Mouse (Mus musculus) MEL (cell line): Measurements from ENCODE around the gene Ints5. TPM values are rescaled to one million over a fixed set of nuclear protein-coding genes. Genes with fewer than 3 reads are reported as not detected.

Source experiments
- DNase-seq: peaks from one replicate; pipeline ENCODE4 v3.0.0; 2011; ENCODE audit warnings: low read depth, low spot score
- H3K27ac ChIP-seq: 2 replicates; pipeline ENCODE4 v1.5.1; 2012; ENCODE audit warnings: low read depth, mild to moderate bottlenecking, control low read depth, low read length, moderate library complexity; ENCODE audit not compliant: control insufficient read depth
- H3K27me3 ChIP-seq, 2 experiments: fragments of 150-350 bp in 1 of 2; sonication (generic) in 1 of 2; 2 replicates each; pipeline ENCODE4 v1.6.1; 2012; ENCODE audit warnings: low read length in 2 of 2, mild to moderate bottlenecking in 2 of 2, improper control_type of control experiment in 1 of 2, moderate library complexity in 1 of 2; ENCODE audit not compliant: insufficient read depth in 2 of 2, control insufficient read depth in 1 of 2
- H3K36me3 ChIP-seq, 2 experiments: 2 replicates each; pipeline ENCODE4 v1.6.1; 2012 to 2014; ENCODE audit warnings: low read length in 2 of 2, improper control_type of control experiment in 1 of 2, inconsistent platforms in 1 of 2, mild to moderate bottlenecking in 1 of 2; ENCODE audit not compliant: insufficient read depth in 2 of 2, control insufficient read depth in 1 of 2
- H3K4me1 ChIP-seq, 2 experiments: fragments of 150-350 bp in 1 of 2; sonication (generic) in 1 of 2; 2 replicates each; pipeline ENCODE4 v1.6.1; 2012; ENCODE audit warnings: low read length in 2 of 2, improper control_type of control experiment in 1 of 2, mild to moderate bottlenecking in 1 of 2; ENCODE audit not compliant: insufficient read depth in 2 of 2, control insufficient read depth in 1 of 2
- H3K4me3 ChIP-seq, 2 experiments: fragments of 150-350 bp in 1 of 2; sonication (generic) in 1 of 2; 2 replicates each; pipeline ENCODE4 v1.5.1; 2012; ENCODE audit warnings: low read depth in 2 of 2, low read length in 2 of 2, mild to moderate bottlenecking in 2 of 2, moderate library complexity in 2 of 2, control low read depth in 1 of 2, improper control_type of control experiment in 1 of 2; ENCODE audit not compliant: control insufficient read depth in 1 of 2, insufficient read depth in 1 of 2
- H3K79me2 ChIP-seq: 2 replicates; pipeline ENCODE4 v1.6.1; 2012; ENCODE audit warnings: mild to moderate bottlenecking, low read length, moderate library complexity; ENCODE audit not compliant: control insufficient read depth, poor library complexity, insufficient read depth
- H3K9ac ChIP-seq: 2 replicates; pipeline ENCODE4 v1.6.1; 2012; ENCODE audit warnings: low read depth, mild to moderate bottlenecking, control low read depth, low read length, moderate library complexity; ENCODE audit not compliant: control insufficient read depth, poor library complexity, severe bottlenecking
- H3K9me3 ChIP-seq: fragments of 150-350 bp; sonication (generic); replicated peaks from 2 replicates; pipeline ENCODE4 v1.6.1; 2012; ENCODE audit warnings: mild to moderate bottlenecking, low read length, improper control_type of control experiment, moderate library complexity; ENCODE audit not compliant: insufficient read depth
- BHLHE40 ChIP-seq: IDR thresholded peaks from 2 replicates; pipeline ENCODE4 v1.6.1; 2012; ENCODE audit warnings: low read depth, mild to moderate bottlenecking, inconsistent platforms, low read length, improper control_type of control experiment, borderline replicate concordance
- CHD1 ChIP-seq: IDR thresholded peaks from 2 replicates; pipeline ENCODE4 v1.6.1; 2012; ENCODE audit warnings: low read depth, mild to moderate bottlenecking, inconsistent platforms, low read length, improper control_type of control experiment
- CHD2 ChIP-seq: IDR thresholded peaks from 2 replicates; pipeline ENCODE4 v1.6.1; 2011; ENCODE audit warnings: low read length, improper control_type of control experiment
- CTCF ChIP-seq, 3 experiments: IDR thresholded peaks in 2 of 3; conservative IDR thresholded peaks in 1 of 3; 2 replicates each; pipeline ENCODE4 v1.5.1; 2011 to 2012; ENCODE audit warnings: low read length in 3 of 3, low read depth in 2 of 3, mild to moderate bottlenecking in 2 of 3, improper control_type of control experiment in 1 of 3, inconsistent platforms in 1 of 3, mixed read lengths in 1 of 3, moderate library complexity in 1 of 3; ENCODE audit not compliant: control insufficient read depth in 1 of 3, insufficient read depth in 1 of 3, poor library complexity in 1 of 3, severe bottlenecking in 1 of 3
- E2F4 ChIP-seq: IDR thresholded peaks from 2 replicates; pipeline ENCODE4 v1.6.1; 2011; ENCODE audit warnings: low read depth, low read length, improper control_type of control experiment, borderline replicate concordance
- ELF1 ChIP-seq: IDR thresholded peaks from 2 replicates; pipeline ENCODE4 v1.6.1; 2014; ENCODE audit warnings: low read depth, mild to moderate bottlenecking, inconsistent platforms, low read length, improper control_type of control experiment, moderate library complexity
- EP300 ChIP-seq, 2 experiments: IDR thresholded peaks; 2 replicates each; pipeline ENCODE4 v1.6.1; 2011; ENCODE audit warnings: improper control_type of control experiment in 2 of 2, low read length in 2 of 2, low read depth in 1 of 2, mild to moderate bottlenecking in 1 of 2
- ETS1 ChIP-seq: IDR thresholded peaks from 2 replicates; pipeline ENCODE4 v1.6.1; 2012; ENCODE audit warnings: low read depth, mild to moderate bottlenecking, inconsistent platforms, low read length, improper control_type of control experiment, moderate library complexity
- GABPA ChIP-seq: IDR thresholded peaks from 2 replicates; pipeline ENCODE4 v1.6.1; 2012; ENCODE audit warnings: low read depth, mild to moderate bottlenecking, inconsistent platforms, low read length, improper control_type of control experiment, moderate library complexity
- GATA1 ChIP-seq: IDR thresholded peaks from 2 replicates; pipeline ENCODE4 v1.6.1; 2011; ENCODE audit warnings: low read depth, low read length, improper control_type of control experiment
- HCFC1 ChIP-seq: IDR thresholded peaks from 2 replicates; pipeline ENCODE4 v1.6.1; 2012; ENCODE audit warnings: low read depth, mild to moderate bottlenecking, inconsistent platforms, low read length, improper control_type of control experiment, moderate library complexity
- JUND ChIP-seq: IDR thresholded peaks from 2 replicates; pipeline ENCODE4 v1.6.1; 2011; ENCODE audit warnings: low read depth, mild to moderate bottlenecking, improper control_type of control experiment, low read length
- KAT2A ChIP-seq: conservative IDR thresholded peaks from 2 replicates; pipeline ENCODE4 v1.6.1; 2012; ENCODE audit warnings: low read depth, low read length, improper control_type of control experiment, inconsistent platforms
- MAFK ChIP-seq: IDR thresholded peaks from 2 replicates; pipeline ENCODE4 v1.6.1; 2011; ENCODE audit warnings: low read depth, mild to moderate bottlenecking, low read length, improper control_type of control experiment, borderline replicate concordance
- MAZ ChIP-seq: IDR thresholded peaks from 2 replicates; pipeline ENCODE4 v1.6.1; 2012; ENCODE audit warnings: low read depth, mild to moderate bottlenecking, inconsistent platforms, low read length, improper control_type of control experiment
- MEF2A ChIP-seq: IDR thresholded peaks from 2 replicates; pipeline ENCODE4 v1.6.1; 2014; ENCODE audit warnings: low read depth, mild to moderate bottlenecking, inconsistent platforms, low read length, improper control_type of control experiment; ENCODE audit not compliant: poor library complexity, insufficient replicate concordance, severe bottlenecking; ENCODE audit errors: extremely low read depth
- MXI1 ChIP-seq: IDR thresholded peaks from 2 replicates; pipeline ENCODE4 v1.6.1; 2011; ENCODE audit warnings: mild to moderate bottlenecking, low read depth, low read length, improper control_type of control experiment
- MYB ChIP-seq: IDR thresholded peaks from 2 replicates; pipeline ENCODE4 v1.6.1; 2011; ENCODE audit warnings: mild to moderate bottlenecking, low read depth, low read length, improper control_type of control experiment
- POLR2A ChIP-seq, 2 experiments: IDR thresholded peaks; 2 replicates each; pipeline ENCODE4 v1.6.1; 2011 to 2012; ENCODE audit warnings: low read length in 2 of 2, mild to moderate bottlenecking in 2 of 2, control low read depth in 1 of 2, improper control_type of control experiment in 1 of 2, low read depth in 1 of 2, moderate library complexity in 1 of 2; ENCODE audit not compliant: control insufficient read depth in 1 of 2, insufficient read depth in 1 of 2, poor library complexity in 1 of 2
- POLR2AphosphoS2 ChIP-seq: IDR thresholded peaks from 2 replicates; pipeline ENCODE4 v1.6.1; 2011; ENCODE audit warnings: low read length, improper control_type of control experiment
- POLR2AphosphoS5 ChIP-seq: IDR thresholded peaks from 2 replicates; pipeline ENCODE4 v1.6.1; 2012; ENCODE audit warnings: low read depth, borderline replicate concordance, mild to moderate bottlenecking, inconsistent platforms, low read length, moderate library complexity, mixed read lengths
- RAD21 ChIP-seq: IDR thresholded peaks from 2 replicates; pipeline ENCODE4 v1.6.1; 2011; ENCODE audit warnings: mild to moderate bottlenecking, low read depth, low read length, improper control_type of control experiment
- RCOR1 ChIP-seq: IDR thresholded peaks from 2 replicates; pipeline ENCODE4 v1.6.1; 2012; ENCODE audit warnings: low read depth, mild to moderate bottlenecking, inconsistent platforms, low read length, improper control_type of control experiment
- SIN3A ChIP-seq: IDR thresholded peaks from 2 replicates; pipeline ENCODE4 v1.6.1; 2012; ENCODE audit warnings: low read length, improper control_type of control experiment, inconsistent platforms
- SMC3 ChIP-seq: IDR thresholded peaks from 2 replicates; pipeline ENCODE4 v1.6.1; 2011; ENCODE audit warnings: low read depth, low read length, improper control_type of control experiment
- TAL1 ChIP-seq: IDR thresholded peaks from 2 replicates; pipeline ENCODE4 v1.6.1; 2012; ENCODE audit warnings: mild to moderate bottlenecking, inconsistent platforms, low read length, moderate library complexity, mixed read lengths
- TCF12 ChIP-seq: IDR thresholded peaks from 2 replicates; pipeline ENCODE4 v1.6.1; 2014; ENCODE audit warnings: low read depth, mild to moderate bottlenecking, inconsistent platforms, low read length, improper control_type of control experiment, moderate library complexity
- UBTF ChIP-seq: IDR thresholded peaks from 2 replicates; pipeline ENCODE4 v1.6.1; 2012; ENCODE audit warnings: low read depth, mild to moderate bottlenecking, inconsistent platforms, low read length, improper control_type of control experiment, moderate library complexity, borderline replicate concordance; ENCODE audit not compliant: insufficient read depth
- USF1 ChIP-seq: IDR thresholded peaks from 2 replicates; pipeline ENCODE4 v1.6.1; 2014; ENCODE audit warnings: low read depth, mild to moderate bottlenecking, inconsistent platforms, low read length, improper control_type of control experiment, moderate library complexity
- USF2 ChIP-seq, 2 experiments: IDR thresholded peaks; 2 replicates each; pipeline ENCODE4 v1.6.1; 2011 to 2012; ENCODE audit warnings: improper control_type of control experiment in 2 of 2, low read length in 2 of 2, borderline replicate concordance in 1 of 2, inconsistent platforms in 1 of 2, low read depth in 1 of 2, mild to moderate bottlenecking in 1 of 2; ENCODE audit not compliant: insufficient read depth in 1 of 2
- ZC3H11A ChIP-seq: IDR thresholded peaks from 2 replicates; pipeline ENCODE4 v1.6.1; 2012; ENCODE audit warnings: low read depth, mild to moderate bottlenecking, inconsistent platforms, low read length, improper control_type of control experiment
- ZKSCAN1 ChIP-seq: IDR thresholded peaks from 2 replicates; pipeline ENCODE4 v1.6.1; 2012; ENCODE audit warnings: low read depth, mild to moderate bottlenecking, inconsistent platforms, low read length, improper control_type of control experiment, moderate library complexity
- ZMIZ1 ChIP-seq: IDR thresholded peaks from 2 replicates; pipeline ENCODE4 v1.6.1; 2012; ENCODE audit warnings: low read depth, mild to moderate bottlenecking, inconsistent platforms, low read length, improper control_type of control experiment, moderate library complexity
- ZNF384 ChIP-seq: IDR thresholded peaks from 2 replicates; pipeline ENCODE4 v1.6.1; 2012; ENCODE audit warnings: low read depth, mild to moderate bottlenecking, inconsistent platforms, low read length, improper control_type of control experiment
- polyA plus RNA-seq, 2 experiments: library from polyadenylated mRNA; stranded (reverse) in 1 of 2; unstranded in 1 of 2; fragments of >175 nt in 1 of 2; fragments of >200 nt in 1 of 2; gene quantifications; 2 replicates each; pipeline versions ENCODE4 v1.2.1 to v1.2.4; 2012; ENCODE audit warnings: low replicate concordance in 2 of 2, low read depth in 1 of 2; ENCODE audit not compliant: insufficient read length in 2 of 2, insufficient read depth in 1 of 2, missing spikeins in 1 of 2
- total RNA-seq: library from RNA; depleted of rRNA; stranded (reverse); fragments of 300-350 nt; gene quantifications from 2 replicates; pipeline ENCODE4 v1.2.3, GENCODE M21; 2012

Ints5 gene
- total and polyA plus RNA-seq, 3 experiments, result 43.9 to 51.5 TPM; not detected in 1

DNA sequence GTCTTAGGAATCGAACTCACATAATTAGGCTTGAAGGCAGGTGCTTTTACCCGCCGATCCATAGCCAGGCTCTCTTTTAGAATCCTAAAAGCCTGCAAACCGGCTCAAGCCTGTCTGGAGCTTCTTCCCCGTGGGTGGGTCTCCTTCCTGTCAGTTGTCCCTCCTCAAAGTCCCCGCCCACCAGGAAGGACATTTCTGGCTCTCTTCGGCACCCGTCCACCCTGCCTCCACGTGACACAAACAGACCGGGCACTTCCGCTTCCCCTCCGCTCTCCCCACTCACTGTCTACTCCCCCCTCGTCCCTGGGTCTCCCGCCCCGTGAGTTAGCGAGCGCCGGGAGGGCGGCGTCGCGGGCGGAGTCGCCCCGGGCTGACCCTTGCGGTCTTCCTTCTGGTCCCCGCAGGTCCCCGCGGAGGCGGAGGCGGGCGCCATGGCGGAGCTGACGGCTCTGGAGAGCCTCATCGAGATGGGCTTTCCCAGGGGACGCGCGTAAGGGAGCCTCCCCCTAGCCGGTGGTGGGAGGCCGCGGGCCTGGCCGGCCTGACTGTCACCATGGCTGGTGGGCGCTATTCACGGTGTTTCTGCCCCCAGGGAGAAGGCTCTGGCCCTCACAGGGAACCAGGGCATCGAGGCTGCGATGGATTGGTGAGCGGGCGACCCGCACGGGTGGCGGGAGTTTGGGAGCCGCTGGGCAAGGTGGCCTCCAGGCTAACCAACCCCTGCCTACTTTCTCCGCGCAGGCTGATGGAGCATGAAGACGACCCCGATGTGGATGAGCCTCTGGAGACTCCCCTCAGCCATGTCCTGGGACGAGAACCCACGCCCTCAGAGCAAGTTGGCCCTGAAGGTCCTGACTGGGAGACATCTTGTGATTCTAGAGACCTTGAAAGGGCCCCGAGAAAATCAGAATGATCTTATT, 21.3 kb upstream of the Ints5 start, which contains the start of gene Ubxn1:
TSS of gene Ubxn1 (plus strand) at position 230 of the 920 bp plus-strand sequence.
- Histone ChIP-seq H3K27me3 (no peaks in the 10 kb centered on the region), H3K9ac (peak within 1 kb of the TSS; percentile 98), H3K9me3 (no peaks in the 10 kb centered on the region), H3K36me3 (peaks cover 8 to 26% of the 10 kb centered on the region in 2 experiments), H3K79me2 (peaks cover 15% of the 10 kb centered on the region), H3K27ac (peak within 1 kb of the TSS; percentile 74), H3K4me1 (peaks cover 10 to 21% of the 10 kb centered on the region in 2 experiments; a peak in 3 of 4 replicates), H3K4me3 (peak within 1 kb of the TSS; percentile 73 to 94)
- DNase-seq, result peak; percentile 99
- TF ChIP-seq CHD2, result no peak
- no peak for TF ChIP-seq CHD1
- TF ChIP-seq MAZ, result peak; percentile 99
- TF ChIP-seq CTCF (IDR thresholded peaks at IDR 0.05 in 2 of 3, conservative IDR thresholded peaks at IDR 0.05 in 1 of 3; ENCODE audit: control insufficient read depth in 1 of 3, insufficient read depth in 1 of 3, low read depth in 2 of 3, low read length in 3 of 3, poor library complexity in 1 of 3, severe bottlenecking in 1 of 3), result no peak
- peak; percentile 65; the same call in 1 of the 2 replicates for TF ChIP-seq POLR2AphosphoS2
- TF ChIP-seq EP300 (IDR thresholded peaks at IDR 0.05; ENCODE audit: low read depth in 1 of 2, low read length in 2 of 2), result peak in 1 of 2 experiments; percentile 59; a peak in 2 of 4 replicates
- peak; percentile 3; the same call in 1 of the 2 replicates for TF ChIP-seq ZNF384
- TF ChIP-seq MXI1, result peak; percentile 92
- TF ChIP-seq ETS1, result peak; percentile 63; the same call in 1 of the 2 replicates
- peak; percentile 38; the same call in 1 of the 2 replicates for TF ChIP-seq MYB
- TF ChIP-seq RAD21, result no peak
- no peak for TF ChIP-seq ZKSCAN1
- peak; percentile 27; the same call in 1 of the 2 replicates for TF ChIP-seq POLR2AphosphoS5
- peak; percentile 76; the same call in 1 of the 2 replicates for TF ChIP-seq BHLHE40
- peak; percentile 88 to 96 for TF ChIP-seq USF2 (IDR thresholded peaks at IDR 0.05; ENCODE audit: borderline replicate concordance in 1 of 2, insufficient read depth in 1 of 2, low read depth in 1 of 2, low read length in 2 of 2)
- TF ChIP-seq UBTF, result no peak
- TF ChIP-seq MAFK, result no peak
- TF ChIP-seq USF1, result peak; percentile 100
- no peak for TF ChIP-seq ZC3H11A
- TF ChIP-seq ELF1, result peak; percentile 98
- no peak for TF ChIP-seq SMC3
- no peak for TF ChIP-seq JUND
- no peak for TF ChIP-seq RCOR1
- TF ChIP-seq TAL1, result no peak
- peak; percentile 39; the same call in 1 of the 2 replicates for TF ChIP-seq E2F4
- TF ChIP-seq HCFC1, result peak; percentile 99
- TF ChIP-seq MEF2A, result peak; percentile 62; the same call in 1 of the 2 replicates
- TF ChIP-seq SIN3A, result peak; percentile 99
- TF ChIP-seq ZMIZ1, result 0 out of 2 replicates have a peak, but pooled peaks have one; percentile 53
- peak; percentile 87 for TF ChIP-seq KAT2A
- peak; percentile 67 for TF ChIP-seq TCF12
- TF ChIP-seq GABPA, result no peak
- no peak for TF ChIP-seq GATA1
- TF ChIP-seq POLR2A (IDR thresholded peaks at IDR 0.05; ENCODE audit: control insufficient read depth in 1 of 2, insufficient read depth in 1 of 2, low read depth in 1 of 2, low read length in 2 of 2, poor library complexity in 1 of 2), result peak; percentile 67 to 89; a peak in 3 of 4 replicates
